Mouse (Mus musculus) hindbrain, embryonic 14.5 days (tissue): Measurements from ENCODE around the gene 1810046K07Rik. TPM values are rescaled to one million over a fixed set of nuclear protein-coding genes. Genes with fewer than 3 reads are reported as not detected.

Experiments
- ATAC-seq: fragments of 200-750 bp; cut with Nextera tagmentation; 2 replicates; pipeline ENCODE4 v1.8.0; 2017; ENCODE audit warnings: moderate number of reproducible peaks, mild to moderate bottlenecking, moderate TSS enrichment, moderate library complexity; ENCODE audit not compliant: low FRiP score
- DNase-seq: peaks from one replicate; pipeline ENCODE4 v3.0.0-alpha.2; 2015; ENCODE audit warnings: low spot score
- H3K27ac ChIP-seq: fragments of 300-500 bp; sonication (generic); 2 replicates; pipeline ENCODE4 v1.5.1; 2014; ENCODE audit warnings: mild to moderate bottlenecking, moderate library complexity
- H3K27me3 ChIP-seq: fragments of 300-500 bp; sonication (generic); 2 replicates; pipeline ENCODE4 v1.6.1; 2014; ENCODE audit warnings: mild to moderate bottlenecking, low read length, mixed read lengths; ENCODE audit not compliant: control insufficient read depth, insufficient read depth
- H3K36me3 ChIP-seq: fragments of 300-500 bp; sonication (generic); replicated peaks from 2 replicates; pipeline ENCODE4 v1.6.1; 2014; ENCODE audit not compliant: control insufficient read depth, insufficient read depth
- H3K4me1 ChIP-seq: fragments of 300-500 bp; sonication (generic); replicated peaks from 2 replicates; pipeline ENCODE4 v1.6.1; 2014; ENCODE audit warnings: antibody characterized with exemption, low read length, mixed read lengths; ENCODE audit not compliant: control insufficient read depth, insufficient read depth
- H3K4me2 ChIP-seq: fragments of 300-500 bp; sonication (generic); replicated peaks from 2 replicates; pipeline ENCODE4 v1.6.1; 2014; ENCODE audit warnings: mild to moderate bottlenecking, moderate library complexity
- H3K4me3 ChIP-seq: fragments of 300-500 bp; sonication (generic); replicated peaks from 2 replicates; pipeline ENCODE4 v1.5.1; 2014; ENCODE audit warnings: mild to moderate bottlenecking, low read length
- H3K9ac ChIP-seq: fragments of 300-500 bp; sonication (generic); 2 replicates; pipeline ENCODE4 v1.6.1; 2014
- H3K9me3 ChIP-seq: fragments of 300-500 bp; sonication (generic); 2 replicates; pipeline ENCODE4 v1.6.1; 2016; ENCODE audit warnings: low read length; ENCODE audit not compliant: control insufficient read depth
- WGBS: fragments of 180-500 bp; shearing (Covaris S2); extraction: QIAGEN DNeasy Blood & Tissue Kit; methylation state at CpG from one replicate; pipeline ENCODE4 v1.1.7; 2014; 5-methylcytosine and 5-hydroxymethylcytosine counted together
- polyA plus RNA-seq: library from polyadenylated mRNA; unstranded; fragments of >200 nt; fragmentation: Nextera tagmentation; extraction: Ambion mirVana; gene quantifications from 2 replicates; pipeline ENCODE4 v1.2.1, GENCODE M21; 2014

Gene 1810046K07Rik
- polyA plus RNA-seq, 1 experiment from 2014 or later, result not detected

DNA sequence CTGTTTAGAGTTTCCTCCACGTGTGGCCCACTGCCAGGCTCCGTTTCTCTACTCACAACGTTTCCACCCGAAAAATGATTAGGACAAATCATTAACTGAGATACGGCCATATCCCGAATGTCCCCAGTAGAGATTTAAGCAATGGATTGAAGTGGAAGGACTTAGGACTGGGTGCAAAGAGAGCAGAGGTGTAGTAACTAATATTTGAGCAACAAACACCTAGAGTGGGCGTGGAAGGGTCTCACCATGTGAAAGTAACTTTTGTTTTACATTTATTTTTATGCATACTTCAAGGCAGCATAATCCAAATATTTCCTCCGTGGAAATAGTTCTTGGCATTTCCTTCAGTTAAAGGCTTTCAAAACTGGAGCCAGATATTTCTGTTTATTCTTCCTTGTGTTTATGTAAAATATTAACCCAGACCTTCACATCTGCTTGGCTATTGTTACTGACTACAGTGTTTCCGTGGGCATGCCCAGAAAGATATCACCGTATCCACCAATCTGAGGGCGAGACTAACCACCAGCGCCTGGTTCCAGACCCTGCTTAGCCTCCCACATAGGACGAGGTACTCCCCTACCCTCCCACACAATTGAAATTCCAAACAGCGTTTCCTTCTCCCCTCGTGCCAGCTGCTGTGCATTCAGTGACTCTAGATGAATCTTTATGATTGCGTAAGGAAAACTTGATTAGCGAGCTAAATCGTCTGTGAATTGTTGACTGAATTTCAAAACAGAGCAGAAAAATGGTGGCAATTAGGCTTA, 16.0 kb downstream of the 1810046K07Rik start:
- peak; percentile 33 for DNase-seq
- Histone ChIP-seq H3K4me2 (no peak overlapping the region), H3K27ac (no peak overlapping the region), H3K4me1 (no peaks in the 10 kb centered on the region), H3K36me3 (no peaks in the 10 kb centered on the region), H3K9ac (no peak overlapping the region), H3K27me3 (no peaks in the 10 kb centered on the region), H3K9me3 (no peaks in the 10 kb centered on the region), H3K4me3 (no peak overlapping the region)
- 61% methylated on average over 18 of the region's 18 CpGs for WGBS
- ATAC-seq, result no peak

- Histone ChIP-seq H3K4me3 (no peak overlapping the region), H3K4me1 (no peaks in the 10 kb centered on the region), H3K27me3 (no peaks in the 10 kb centered on the region), H3K9me3 (no peaks in the 10 kb centered on the region), H3K4me2 (no peak overlapping the region), H3K9ac (no peak overlapping the region), H3K27ac (no peak overlapping the region), H3K36me3 (no peaks in the 10 kb centered on the region)
- 87% methylated on average over 7 of the region's 7 CpGs for WGBS
- ATAC-seq (no peak), DNase-seq (no peak)
Observed at GRCm38 (mm10) chr9:51310515-51310914, 18.2 kb downstream of the 1810046K07Rik start.

DNA sequence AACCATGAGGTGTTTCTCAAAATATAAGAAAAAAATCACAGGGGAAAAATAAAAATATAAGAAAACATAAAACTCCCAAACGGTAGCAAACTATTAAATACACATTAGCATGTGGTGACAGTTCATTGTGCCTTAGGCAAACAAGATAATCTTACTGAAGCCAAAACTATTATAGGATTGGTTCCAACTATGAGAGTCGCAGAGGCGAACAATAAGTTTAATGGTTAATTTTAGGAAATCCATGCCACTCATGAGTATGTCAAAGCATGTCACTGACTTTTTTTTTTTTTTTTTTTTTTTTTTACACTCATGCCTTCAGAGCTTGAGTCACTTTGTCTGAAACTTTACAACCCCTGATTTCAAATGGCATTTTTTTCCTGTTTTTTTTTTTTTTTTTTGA, 22.4 kb downstream of the 1810046K07Rik start:
- Histone ChIP-seq H3K9me3 (no peaks in the 10 kb centered on the region), H3K4me3 (no peak overlapping the region), H3K27ac (no peak overlapping the region), H3K36me3 (no peaks in the 10 kb centered on the region), H3K4me2 (no peak overlapping the region), H3K4me1 (no peaks in the 10 kb centered on the region), H3K27me3 (no peaks in the 10 kb centered on the region), H3K9ac (no peak overlapping the region)
- ATAC-seq (no peak), DNase-seq (no peak)
- WGBS, result 93% methylated on average over 3 of the region's 3 CpGs

DNA sequence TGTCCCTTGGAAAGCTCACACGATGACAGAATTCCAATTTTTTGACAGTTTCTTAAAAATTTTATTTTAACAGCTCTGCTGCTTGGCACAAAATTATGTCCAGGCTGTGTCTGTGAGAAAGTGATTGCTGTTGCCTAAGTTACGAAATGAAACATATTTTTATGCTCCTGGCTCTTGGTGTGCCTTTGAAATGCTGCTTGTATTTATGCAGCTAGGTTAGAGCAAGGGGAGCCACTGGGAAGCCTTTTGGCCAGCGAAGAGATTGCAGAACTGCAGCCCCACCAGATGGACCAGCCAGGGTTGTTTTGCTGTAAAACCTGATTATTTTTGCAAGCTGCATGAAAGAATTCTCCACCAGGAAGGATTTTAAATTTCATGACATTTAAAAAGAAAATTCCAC, 23.6 kb downstream of the 1810046K07Rik start:
- no peaks in the 10 kb centered on the region for H3K36me3 ChIP-seq
- no peaks in the 10 kb centered on the region for H3K27me3 ChIP-seq
- no peak overlapping the region for H3K4me3 ChIP-seq
- no peaks in the 10 kb centered on the region for H3K9me3 ChIP-seq
- ATAC-seq (no peak), DNase-seq (no peak)
- no peak overlapping the region for H3K27ac ChIP-seq
- 73% methylated on average over 3 of the region's 3 CpGs for WGBS
- H3K4me2 ChIP-seq, result no peak overlapping the region
- no peaks in the 10 kb centered on the region for H3K4me1 ChIP-seq
- no peak overlapping the region for H3K9ac ChIP-seq

GRCm38 (mm10) chr9:51303980-51304379, 24.7 kb downstream of the 1810046K07Rik start:
- Histone ChIP-seq H3K27me3 (no peaks in the 10 kb centered on the region), H3K27ac (no peak overlapping the region), H3K4me3 (no peak overlapping the region), H3K9ac (no peak overlapping the region), H3K4me1 (no peaks in the 10 kb centered on the region), H3K36me3 (no peaks in the 10 kb centered on the region), H3K9me3 (no peaks in the 10 kb centered on the region), H3K4me2 (no peak overlapping the region)
- DNase-seq (no peak), ATAC-seq (no peak)
- 79% methylated on average over 5 of the region's 5 CpGs for WGBS

GRCm38 (mm10) chr9:51293541-51293940, 35.2 kb downstream of the 1810046K07Rik start:
- H3K36me3 ChIP-seq, result no peaks in the 10 kb centered on the region
- no peak overlapping the region for H3K4me3 ChIP-seq
- DNase-seq, result no peak
- H3K9me3 ChIP-seq, result no peaks in the 10 kb centered on the region
- H3K4me1 ChIP-seq, result no peaks in the 10 kb centered on the region
- no peaks in the 10 kb centered on the region for H3K27me3 ChIP-seq
- ATAC-seq, result no peak
- 78% methylated on average over 8 of the region's 8 CpGs for WGBS
- H3K27ac ChIP-seq, result no peak overlapping the region
- H3K9ac ChIP-seq, result no peak overlapping the region
- no peak overlapping the region for H3K4me2 ChIP-seq

- no peak overlapping the region for H3K27ac ChIP-seq
- H3K9ac ChIP-seq, result no peak overlapping the region
- no peaks in the 10 kb centered on the region for H3K9me3 ChIP-seq
- no peak overlapping the region for H3K4me3 ChIP-seq
- no peak overlapping the region for H3K4me2 ChIP-seq
- peak; percentile 95 for DNase-seq
- peak; percentile 73; the same call in 1 of the 2 replicates for ATAC-seq
- 33% methylated on average over 4 of the region's 4 CpGs for WGBS
- H3K27me3 ChIP-seq, result no peaks in the 10 kb centered on the region
- no peaks in the 10 kb centered on the region for H3K36me3 ChIP-seq
- H3K4me1 ChIP-seq, result no peaks in the 10 kb centered on the region
Observed at GRCm38 (mm10) chr9:51292674-51293073, 36.0 kb downstream of the 1810046K07Rik start.

DNA sequence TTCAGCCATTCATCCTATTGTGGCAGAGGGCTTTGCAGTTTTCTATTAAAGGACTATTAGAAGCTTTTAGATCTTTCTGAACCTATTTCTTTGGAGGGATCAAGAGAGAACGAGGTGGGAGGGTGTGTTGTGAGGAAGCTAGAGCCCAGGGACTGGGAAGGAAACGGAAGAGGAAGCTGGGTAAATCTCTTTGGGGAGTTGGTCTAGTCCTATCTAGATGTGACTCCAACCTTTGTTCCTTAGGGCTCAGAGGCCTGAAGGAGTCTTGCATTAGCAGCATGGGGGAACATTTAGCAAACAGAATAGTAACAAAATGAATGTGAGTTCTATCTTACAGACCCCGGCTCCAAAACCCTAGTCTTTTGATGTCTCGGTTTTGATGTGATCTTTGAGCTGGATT, 37.7 kb downstream of the 1810046K07Rik start:
- Histone ChIP-seq H3K4me3 (no peak overlapping the region), H3K36me3 (no peaks in the 10 kb centered on the region), H3K27me3 (no peaks in the 10 kb centered on the region), H3K9me3 (no peaks in the 10 kb centered on the region), H3K4me2 (no peak overlapping the region), H3K27ac (no peak overlapping the region), H3K9ac (no peak overlapping the region), H3K4me1 (no peaks in the 10 kb centered on the region)
- 84% methylated on average over 4 of the region's 4 CpGs for WGBS
- DNase-seq (no peak), ATAC-seq (no peak)

- no peak overlapping the region for H3K4me3 ChIP-seq
- no peaks in the 10 kb centered on the region for H3K27me3 ChIP-seq
- H3K9ac ChIP-seq, result no peak overlapping the region
- no peaks in the 10 kb centered on the region for H3K36me3 ChIP-seq
- no peak for DNase-seq
- WGBS, result 62% methylated on average over 2 of the region's 2 CpGs
- no peaks in the 10 kb centered on the region for H3K4me1 ChIP-seq
- no peak overlapping the region for H3K27ac ChIP-seq
- no peak for ATAC-seq
- H3K4me2 ChIP-seq, result no peak overlapping the region
- H3K9me3 ChIP-seq, result no peaks in the 10 kb centered on the region
Observed at GRCm38 (mm10) chr9:51286079-51286478, 42.6 kb downstream of the 1810046K07Rik start.
